Mouse (Mus musculus) spleen, postnatal 4 days (tissue): Measurements from ENCODE around the gene Cxcl9.
A peak's percentile ranks its signal among the peaks of the same experiment; 100 is the strongest.

Source experiments
- DNase-seq, 2 experiments: peaks; one replicate each; pipeline ENCODE4 v3.0.0; 2022; ENCODE audit warnings: low spot score in 2 of 2

The Cxcl9 gene

DNA sequence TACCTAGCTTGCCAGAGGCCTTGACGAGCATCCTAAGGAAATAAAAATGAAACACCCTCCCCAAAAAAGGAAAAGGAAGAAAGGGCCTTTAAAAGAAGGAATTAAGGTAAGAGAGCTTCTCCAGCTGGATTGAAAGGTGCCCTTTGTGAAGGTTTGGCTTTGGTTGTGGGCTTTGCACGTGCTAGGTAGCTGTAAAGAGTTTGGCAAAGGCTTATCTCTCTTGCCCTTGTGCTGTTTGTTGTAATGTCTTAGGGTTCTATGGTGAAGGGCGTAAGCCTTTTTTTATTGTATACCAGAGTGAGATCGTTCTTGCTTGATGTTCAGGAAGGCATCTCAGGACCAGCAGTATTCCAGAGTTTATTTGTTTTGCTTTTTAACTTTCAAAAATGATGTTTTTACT is 12.7 kb upstream of the Cxcl9 start:
- no peak for DNase-seq

DNA sequence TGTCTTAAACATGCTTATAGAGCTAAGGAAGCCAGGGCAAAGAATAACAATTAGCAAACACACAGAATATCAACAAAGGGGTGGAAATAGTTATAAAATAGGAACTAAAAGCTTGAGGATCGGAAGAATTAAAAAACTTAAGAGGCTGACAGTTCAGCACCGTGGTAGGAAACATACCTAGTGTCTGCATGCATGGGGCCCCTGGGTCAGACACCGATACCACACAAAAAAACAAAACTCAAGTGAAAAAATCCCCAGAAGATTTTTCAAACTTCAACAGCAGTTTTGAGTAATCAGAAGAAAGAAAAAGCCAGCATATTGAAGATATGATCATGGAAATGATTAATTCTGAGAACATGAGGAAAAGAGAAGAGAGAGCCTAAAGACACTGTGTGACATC is 8.9 kb upstream of the Cxcl9 start:
- DNase-seq, result no peak

DNA sequence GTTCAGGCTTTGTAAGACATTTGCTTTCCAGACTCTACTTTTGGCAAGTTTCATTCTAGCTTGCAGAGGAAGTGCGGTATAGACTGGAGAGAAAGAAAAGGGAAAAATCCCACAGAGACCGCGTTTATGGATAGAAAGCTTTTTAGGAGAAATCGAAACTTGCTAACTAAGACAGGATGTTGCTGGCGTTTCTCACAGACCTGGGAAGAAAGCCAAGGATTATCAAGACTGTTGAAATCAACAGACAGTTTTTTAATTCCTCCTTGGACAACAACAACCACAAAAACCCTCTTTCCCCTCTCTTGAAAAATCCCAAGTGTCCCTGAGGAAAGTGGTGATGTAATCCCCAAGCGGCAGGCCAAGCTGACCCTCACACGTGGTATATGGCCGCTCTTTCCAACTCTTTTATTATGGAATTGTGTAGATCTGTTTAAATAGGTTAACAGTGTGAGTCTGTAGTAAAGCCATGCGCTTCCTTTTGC is 4.5 kb upstream of the Cxcl9 start:
- DNase-seq, result no peak

DNA sequence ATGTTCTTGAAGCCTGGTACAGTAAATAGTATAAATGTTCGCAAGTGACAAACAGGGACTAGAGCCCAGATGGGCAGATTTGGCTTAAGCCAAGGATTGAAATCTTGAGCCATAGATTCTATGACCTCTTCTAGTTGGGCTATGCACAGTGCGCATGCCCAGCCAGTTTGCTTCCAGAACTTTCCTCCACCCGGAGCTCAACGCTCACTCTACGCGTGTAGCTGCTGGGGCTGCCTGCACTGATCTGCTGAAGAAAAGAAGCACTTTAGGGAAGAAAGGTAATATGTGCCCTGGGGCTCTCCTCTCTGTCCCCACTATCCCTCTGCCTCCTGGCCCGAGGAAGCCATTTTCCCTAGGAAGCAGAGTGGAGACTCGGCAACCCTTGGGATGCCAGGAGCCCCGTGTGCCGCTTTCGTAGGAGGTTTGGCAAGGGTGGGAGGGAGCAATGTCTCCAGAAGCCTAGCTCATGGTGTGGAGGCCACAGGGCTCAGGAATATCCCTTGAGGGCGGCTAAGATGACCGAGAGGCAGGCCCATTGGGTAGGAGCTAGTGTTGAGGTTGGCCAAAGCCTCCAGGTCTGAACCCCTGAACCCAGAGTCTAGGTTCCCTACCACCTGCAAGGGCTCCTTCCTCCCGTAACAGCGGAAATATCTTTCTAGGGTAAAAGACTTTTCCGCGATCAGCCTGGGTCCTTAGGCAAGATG is 3.9 kb upstream of the Cxcl9 start, which contains the start of gene Art3:
Gene Art3, plus strand, starts transcription at position 193 of the 704 bp plus-strand sequence.
- DNase-seq, result no peak

DNA sequence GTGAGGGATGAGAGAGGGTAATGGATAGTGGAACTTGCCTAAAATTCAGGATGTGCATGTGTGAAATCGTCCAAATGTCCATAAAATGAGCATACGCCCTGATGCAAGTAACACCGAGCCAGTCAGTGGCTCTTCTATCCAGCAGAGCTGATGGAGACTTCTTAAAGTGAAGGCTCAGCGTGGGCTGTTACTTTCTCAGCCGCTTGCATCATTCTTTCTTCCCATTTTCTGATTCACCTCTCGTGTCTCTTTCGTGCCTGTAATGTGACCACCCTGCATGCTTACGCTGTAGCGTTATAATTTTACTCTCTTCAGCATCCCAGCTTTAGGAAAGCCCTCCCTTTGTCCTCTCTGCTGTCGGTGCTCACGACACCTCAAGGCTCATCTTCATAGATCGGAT is 3.2 kb upstream of the Cxcl9 start:
- DNase-seq, result no peak

DNA sequence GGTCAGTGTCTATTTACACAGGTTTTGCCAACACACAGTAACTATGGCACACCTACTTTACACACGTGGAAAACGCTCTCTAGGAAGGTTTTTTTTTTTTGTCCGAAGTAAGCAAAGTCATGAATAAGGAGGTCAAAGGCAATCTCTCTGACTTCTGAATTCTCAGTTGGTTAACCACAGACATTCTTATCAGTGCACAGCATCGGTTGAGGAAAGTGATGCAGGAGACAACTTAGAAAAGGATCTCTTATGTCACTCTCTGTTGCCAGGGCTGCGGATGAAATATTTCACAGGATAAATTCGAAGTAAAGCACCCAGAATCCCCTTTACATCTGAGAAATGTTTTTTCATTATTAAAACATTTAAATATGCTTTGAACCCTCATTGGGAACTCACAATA is 512 bp downstream of the Cxcl9 start:
- DNase-seq, result no peak

DNA sequence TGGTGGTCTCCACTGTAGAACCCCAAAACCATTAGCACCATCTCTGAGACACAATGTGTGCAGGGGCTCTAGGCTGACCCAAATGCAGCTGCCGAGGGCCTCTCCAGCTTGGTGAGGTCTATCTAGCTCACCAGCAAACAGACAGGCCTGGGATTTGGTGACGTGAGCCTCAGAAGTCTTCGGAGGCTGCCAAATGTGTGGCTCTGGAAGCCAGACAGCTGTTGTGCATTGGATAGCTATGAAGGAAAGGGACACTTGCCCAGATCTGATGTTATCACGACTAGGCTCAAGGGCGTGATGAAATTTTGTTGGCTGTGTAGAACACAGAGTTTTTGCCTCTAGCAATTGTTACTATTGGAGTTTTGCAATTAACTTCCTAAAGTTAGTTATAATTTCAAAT is 4.6 kb downstream of the Cxcl9 start:
- no peak for DNase-seq

DNA sequence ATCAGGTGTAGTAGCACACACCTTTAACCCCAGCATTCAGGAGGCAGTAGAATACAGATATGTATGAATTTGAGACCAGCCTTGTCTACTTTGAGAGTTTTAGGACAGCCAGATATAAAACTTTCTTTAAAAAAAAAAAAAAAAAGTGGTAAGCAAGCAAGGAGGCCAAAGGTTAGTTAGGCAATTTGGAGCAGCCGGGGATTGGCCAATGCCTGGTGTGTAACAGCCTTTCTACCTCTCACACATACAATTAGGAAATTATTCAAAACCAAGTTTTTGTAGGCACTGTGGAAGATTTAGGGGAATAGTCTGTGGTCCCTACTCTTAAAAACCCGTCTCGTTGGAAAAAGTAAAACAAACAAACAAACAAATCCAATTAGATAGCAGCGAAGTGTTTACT is 5.3 kb downstream of the Cxcl9 start:
- DNase-seq, result no peak

DNA sequence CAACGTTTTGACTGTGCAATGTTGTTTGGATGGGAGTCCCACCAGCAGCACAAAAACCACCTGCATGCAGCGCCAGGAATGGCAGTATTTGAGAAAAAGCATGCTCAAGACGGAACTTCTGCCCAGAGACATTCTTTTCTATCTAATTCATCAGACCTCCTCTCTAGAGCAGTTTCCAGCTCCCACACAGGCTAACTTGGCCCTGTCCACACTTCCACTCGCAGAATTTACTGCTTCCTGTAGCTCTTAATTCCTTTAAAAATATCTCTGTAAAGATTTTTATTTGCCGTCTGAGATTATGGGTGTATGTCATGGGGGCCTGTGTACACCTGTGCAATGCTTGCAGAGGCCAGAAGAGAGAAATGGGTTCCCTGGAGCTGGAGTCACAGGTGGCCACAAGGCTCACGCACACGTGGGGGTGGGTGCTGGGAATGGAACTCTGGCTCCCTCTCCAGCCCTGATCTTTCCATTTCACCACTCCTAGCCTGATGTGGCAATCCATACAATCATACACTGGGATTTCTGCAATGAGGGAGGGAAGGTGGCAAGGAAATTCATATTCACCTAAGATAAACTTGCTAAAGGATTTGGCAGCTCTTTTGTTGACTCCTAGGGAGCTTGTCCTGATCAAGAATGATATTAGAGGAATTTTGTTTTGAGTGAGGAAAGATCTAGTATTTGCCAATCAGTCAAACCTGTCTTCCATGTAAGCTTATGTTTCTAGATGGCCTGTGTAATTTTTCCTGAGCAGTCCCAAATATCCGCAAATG is 6.1 kb downstream of the Cxcl9 start:
- no peak for DNase-seq

DNA sequence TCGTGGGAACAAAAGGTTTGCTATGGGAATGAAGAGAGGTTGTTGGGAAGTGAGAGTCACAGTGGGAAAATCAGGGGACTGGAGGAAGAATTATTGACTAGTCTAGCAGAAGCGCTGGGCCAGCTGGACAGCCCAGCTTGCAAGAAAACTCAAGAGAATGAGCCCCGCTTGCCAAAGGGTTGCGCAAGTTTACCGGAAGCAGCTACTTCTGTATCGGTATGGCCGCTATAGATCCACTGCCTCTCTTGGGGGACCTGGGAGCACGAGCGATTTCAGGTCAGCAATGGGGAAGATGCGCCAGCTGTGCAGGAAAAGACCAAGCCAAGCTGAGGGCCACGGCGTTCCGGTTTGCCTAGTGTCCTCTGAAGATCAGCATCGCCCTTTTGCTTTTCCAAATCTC is 9.3 kb downstream of the Cxcl9 start:
- DNase-seq, result peak; percentile 22 to 65

DNA sequence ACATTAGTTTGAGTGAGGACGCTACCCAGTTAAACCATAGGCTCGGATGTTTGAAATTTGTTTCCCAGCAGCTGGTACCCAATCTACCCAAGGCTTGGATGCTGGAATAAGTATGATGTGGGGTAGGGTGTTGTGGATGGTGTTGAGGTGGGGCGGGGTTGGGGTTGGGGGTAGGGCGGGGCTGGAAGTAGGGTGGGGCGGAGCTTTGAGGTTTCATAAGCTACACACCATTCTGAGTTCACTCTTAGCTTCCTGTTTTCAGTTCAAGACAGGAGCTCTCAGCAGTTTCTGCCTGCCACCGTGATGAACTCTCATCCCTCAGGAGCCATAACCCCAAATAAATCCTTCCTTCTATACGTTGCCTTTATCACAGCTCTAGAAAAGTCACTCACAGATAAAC is 9.8 kb downstream of the Cxcl9 start:
- no peak for DNase-seq

DNA sequence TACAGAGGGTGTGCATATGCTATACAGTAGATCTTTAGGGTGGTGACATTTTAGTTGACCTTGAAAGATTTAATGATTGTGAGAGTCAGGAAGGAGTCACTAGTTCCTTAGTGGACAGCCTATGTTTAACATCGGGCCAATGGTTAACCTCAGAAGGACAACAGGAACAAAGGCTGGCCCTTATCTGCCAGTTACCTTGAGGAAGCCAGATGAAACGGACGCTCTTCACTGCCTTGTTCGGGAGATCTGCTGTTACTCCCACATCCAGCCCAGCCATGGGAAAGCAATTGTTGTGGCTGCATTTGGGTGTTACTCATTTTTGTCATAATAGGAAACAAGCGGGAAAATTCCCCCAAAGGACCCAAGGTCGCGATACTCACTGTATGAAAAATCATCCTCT is 14.1 kb downstream of the Cxcl9 start:
- DNase-seq, result no peak

DNA sequence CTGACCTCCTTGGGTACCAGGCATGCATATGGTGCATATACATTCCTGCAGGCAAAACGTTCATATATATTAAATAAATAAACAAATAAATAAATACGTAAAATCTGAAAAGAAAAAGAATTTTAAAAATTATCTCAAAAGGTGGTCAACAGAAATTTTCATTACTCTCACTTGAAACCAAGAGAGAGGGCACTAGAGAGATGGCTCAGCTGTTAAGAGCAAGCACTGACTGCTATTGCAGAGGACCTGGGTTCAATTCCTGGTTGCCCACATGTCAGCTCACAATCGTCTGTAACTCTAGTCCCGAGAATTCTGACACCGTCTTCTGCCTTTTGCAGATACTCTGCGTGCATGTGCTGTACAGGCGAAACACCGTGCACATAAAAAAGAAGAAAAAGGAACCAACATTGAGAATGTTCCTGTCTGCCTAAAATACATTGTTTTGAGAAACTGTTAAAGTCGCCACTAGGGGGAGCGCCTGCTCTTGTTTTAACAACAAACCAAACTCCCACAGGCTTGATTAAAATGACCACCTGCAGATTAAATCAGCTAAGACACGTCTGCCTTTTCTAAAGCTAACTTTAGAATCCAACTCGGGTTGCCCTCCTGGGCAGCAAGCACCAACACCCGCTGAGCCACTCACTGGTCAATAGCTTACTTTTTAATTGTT is 15.7 kb downstream of the Cxcl9 start:
- DNase-seq, result peak; percentile 82 to 93

DNA sequence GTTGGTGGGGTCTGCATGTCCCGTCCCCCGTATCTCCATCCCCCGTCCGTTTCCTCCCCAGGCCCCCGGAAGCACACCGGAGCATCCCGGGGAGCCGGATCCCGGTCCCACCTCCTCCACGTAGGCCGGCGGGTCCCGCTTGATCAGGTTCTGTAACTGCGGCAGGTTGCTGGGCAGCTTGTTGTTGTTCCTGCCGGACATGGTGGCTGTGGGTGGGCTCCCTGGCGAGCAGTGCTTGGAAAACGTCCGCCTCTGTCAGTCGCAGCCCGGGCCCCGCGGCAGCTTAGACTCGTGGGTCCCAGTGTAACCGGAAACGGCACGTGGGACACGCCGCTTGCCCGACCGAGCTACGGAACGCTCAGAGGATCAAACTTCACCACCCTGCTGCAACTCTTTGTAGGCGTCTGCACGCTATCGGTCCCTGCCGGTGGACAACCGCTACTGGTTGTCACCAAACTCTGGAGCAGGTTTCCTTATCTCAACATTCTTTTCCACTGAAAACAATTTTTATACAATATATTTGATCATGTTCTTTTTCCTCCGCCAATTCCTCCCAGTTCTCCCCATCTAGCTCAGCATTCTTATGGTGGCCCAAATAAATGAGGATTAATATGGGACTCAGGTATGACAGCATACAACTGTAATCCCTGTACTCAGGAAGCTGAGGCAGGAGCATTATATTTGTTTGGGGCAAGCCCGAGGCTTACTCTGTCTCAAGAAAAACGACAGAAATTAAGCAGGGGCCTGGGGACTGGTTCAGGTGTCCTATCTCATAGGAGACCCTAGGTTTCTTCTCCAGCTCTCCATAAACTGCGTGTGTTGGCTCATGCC is 18.0 kb downstream of the Cxcl9 start, which contains the start of gene Sdad1:
Gene Sdad1, minus strand, starts transcription at position 799 of the 831 bp plus-strand sequence.
- DNase-seq, result peak; percentile 88 to 93

DNA sequence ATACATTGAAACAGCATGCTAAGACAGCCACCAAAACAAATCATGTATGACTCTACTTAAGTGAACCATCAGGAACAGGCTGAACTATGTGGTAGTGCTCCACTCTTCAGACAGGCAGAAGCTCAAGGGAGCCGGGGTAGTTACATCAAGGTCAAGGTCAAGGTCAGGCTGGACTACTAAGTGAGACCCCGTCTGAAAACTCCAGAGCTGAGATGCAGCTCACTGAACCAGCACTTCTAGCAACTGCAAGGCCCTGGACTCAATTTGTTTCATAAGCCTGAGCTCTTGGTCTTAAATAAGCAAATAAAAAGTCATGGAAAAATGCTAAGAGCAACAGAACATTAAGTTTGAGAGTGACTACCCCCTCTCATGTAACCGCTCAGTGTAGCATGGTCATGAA is 23.6 kb downstream of the Cxcl9 start:
- no peak for DNase-seq

DNA sequence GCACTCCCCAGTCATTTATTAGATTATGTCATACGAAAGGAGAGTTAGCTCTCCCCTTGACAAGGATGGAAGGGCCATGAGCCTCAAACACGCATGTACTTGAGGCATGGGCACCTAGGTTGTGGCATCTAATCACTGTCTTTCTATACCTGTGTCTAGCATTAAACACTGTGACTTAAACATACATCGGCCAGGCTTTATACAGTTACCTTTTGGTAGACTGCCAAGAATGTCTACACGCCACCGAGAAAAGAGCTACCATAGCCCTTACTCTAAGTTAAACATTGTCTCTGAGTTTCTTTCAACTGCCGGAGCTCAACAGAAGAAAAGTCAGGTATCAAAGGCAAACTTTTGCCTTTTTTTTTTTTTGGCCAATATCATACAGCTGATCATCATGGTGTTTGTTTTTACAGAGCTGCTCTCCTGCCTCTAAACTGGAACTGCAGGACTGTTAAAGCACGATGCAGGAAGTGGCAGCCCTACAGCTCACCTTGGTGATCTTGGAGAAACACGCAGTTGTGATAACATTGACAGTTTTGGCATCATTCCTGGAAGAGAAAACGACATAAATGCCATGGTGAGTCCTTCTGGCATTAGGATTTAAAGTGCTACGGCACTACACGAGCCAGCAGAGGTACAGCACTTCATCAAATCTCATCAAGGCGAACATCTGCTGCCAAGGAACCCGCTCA is 25.6 kb downstream of the Cxcl9 start:
- DNase-seq, result no peak

DNA sequence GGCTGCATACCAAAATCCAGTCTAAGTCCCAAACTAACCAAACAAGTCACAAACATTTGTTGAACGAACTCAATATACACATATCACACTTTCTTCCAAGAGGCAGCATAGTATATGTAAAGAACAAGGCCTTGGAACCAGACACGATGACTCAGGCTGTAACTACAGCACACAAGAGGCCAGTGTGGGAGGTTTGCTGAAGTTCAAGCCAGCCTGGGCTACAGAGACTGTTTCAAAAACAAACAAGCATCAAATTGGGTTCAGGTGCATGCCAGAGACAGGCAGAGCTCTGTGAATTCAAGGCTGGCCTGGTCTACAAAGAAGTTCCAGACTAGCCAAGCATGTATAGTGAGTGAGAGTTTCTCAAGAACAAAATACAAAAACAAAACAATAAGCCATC is 33.4 kb downstream of the Cxcl9 start:
- DNase-seq, result no peak

DNA sequence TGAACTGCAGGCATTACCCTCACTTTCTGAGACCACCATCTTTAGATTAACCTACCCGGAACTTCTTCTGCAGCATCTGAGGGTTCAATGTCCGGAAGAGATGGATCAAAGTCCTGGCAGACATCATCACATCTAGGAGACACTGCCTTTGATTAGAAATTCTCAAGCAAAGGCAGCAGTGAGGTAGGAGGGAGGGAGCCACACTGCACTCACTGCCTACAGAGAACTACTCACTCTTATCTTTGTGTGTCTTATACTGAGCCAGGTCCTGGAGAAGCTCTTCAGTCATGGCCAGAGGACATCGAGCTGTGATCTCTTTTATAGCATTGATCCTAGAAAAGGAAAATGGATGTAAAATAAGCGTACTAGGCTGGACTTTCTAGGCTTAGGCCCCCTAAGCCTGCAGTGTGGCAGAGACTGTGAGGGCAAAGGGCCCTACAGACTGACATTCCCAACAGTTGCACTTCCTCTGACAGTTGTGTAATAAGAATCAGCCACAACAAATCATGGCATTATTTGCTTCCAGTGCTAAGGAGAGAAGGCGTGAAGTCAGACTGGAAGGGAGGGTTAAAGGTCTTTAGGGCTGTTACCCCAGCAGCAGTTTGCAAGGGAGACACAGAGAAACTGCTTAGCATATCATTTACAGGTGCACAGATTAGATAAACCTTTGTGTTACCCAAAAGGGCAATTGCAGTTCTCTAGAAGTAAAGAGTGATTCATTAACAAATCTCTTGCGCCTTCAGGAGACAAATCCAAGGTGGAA is 36.0 kb downstream of the Cxcl9 start:
- DNase-seq, result no peak

DNA sequence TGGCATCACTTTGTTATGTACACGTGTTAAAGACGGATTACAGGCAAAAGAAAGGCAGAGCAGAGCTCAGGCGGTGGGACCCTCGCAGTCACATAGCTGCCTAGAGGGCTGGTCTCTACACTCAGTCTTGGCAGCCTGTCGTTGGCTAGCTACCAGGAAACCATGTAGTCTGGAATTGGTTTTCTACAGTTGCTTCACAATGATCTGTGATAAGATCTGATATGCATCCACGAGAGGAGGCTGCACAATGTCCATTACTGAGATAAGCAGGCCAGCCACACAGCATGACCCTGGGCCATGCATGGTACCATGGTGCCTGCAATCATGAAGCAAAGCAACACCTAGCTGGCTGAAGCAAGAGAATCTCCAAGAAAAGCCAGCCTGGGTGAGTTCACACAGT is 40.0 kb downstream of the Cxcl9 start:
- DNase-seq, result no peak

DNA sequence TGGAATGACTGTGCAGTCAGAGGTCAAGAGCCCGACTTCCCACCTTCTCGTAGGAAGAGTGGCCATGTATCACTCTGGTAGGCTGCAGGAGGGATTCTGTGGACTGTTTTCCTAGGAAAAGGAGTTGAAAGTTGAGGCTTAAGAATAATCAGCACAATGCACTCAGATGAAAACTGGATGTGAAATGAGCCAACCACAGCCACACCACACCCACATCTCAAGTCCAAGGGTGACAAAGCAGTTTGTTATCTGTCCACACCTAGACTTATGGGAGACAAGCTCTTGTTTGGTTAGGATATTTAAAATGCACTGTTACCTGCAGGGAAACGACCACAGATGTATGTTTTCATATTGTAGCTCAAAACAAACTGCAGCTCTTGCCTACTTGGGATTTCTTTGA is 44.8 kb downstream of the Cxcl9 start:
- no peak for DNase-seq
